Mouse (Mus musculus) adrenal gland, adult (tissue): ENCODE measurements at regions not wholly inside any gene's neighbourhood (a gene's known extent, or its start where the extent isn't known, plus 50 kb on each side); places are given as distances from the start of the nearest gene placed in this dataset.

Experiments
- DNase-seq, 2 experiments: peaks; one replicate each; pipeline ENCODE4 v3.0.0; 2022 to 2023; ENCODE audit warnings: low spot score in 1 of 2; ENCODE audit not compliant: inconsistent age in 2 of 2

DNA sequence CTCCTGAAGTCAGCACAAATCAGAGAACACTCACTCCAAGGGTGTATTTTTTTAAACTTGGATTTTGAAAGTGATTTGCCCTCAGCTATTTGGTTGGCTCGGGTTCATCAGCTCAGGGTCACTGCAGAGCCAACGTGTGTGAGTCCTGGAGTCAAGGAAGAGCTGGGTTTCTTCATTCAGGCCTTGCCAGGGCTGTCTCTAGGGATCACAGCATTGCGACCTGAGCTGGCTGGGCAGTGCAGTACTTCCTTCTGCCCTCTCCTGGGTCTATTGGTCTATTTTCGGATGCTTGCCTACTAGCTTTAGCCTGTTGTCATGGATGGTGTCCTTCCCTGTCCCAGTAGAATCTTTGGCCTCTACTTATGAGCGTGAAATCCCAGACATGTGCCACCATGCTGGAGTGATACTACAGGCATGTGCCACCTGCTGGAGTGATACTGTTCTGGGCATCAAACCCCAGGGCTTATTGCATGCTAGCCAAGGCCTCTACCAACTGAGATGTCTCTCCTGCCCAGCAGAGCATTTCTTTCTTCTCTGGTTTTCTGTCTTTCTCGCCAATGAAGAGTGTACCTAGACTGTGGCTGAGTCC, 211.7 kb upstream of the Rbfox1 start:
- peak; percentile 9 to 71 for DNase-seq

DNA sequence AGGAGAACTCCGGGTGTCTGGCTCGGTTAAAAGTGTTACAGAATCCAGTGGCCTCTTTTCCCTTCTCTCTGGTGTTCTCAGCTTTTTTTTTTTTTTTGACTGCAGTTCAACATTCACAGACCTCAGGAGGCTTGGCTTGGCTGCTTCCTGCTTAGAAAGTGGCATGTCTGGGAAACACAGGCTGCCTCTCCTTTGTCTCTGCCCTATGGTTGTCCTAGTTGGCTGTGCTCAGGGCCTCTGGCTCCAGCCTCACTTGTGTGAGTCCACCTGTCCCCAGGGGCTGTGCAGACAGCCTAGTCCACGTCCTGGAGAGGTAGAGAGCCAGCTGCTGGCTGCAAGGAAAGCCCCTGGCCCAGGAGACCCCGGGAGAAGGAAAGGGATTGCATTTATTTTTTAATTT, 212.3 kb upstream of the Rbfox1 start:
- peak; percentile 4 to 48 for DNase-seq

DNA sequence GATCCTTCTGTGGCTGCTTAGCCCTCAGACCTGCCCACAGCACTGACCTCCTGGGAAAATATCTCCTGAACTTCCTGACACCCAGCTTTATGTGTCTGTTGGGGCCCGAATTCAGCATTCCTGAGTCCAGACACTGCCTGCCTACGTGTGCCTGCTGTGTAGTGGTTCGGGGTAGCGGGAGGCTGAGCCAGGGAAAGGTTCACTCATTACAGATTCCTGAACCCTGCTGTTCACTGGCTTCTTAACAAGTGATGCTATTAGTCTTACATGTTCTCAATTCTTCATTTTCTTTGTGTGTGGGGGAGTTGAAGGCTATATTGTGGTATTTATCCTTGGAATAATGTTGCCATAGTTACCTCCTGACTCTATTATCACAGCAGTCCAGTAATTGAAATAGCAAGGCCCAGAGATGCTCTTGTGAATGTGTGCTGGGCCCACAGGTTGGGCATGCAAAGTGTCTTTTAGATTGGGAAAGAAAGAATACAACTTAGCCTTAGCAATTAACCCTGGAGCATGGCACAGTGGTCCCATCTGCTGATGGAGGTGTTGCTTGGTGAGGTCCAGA, 216.7 kb upstream of the Rbfox1 start:
- no peak for DNase-seq

DNA sequence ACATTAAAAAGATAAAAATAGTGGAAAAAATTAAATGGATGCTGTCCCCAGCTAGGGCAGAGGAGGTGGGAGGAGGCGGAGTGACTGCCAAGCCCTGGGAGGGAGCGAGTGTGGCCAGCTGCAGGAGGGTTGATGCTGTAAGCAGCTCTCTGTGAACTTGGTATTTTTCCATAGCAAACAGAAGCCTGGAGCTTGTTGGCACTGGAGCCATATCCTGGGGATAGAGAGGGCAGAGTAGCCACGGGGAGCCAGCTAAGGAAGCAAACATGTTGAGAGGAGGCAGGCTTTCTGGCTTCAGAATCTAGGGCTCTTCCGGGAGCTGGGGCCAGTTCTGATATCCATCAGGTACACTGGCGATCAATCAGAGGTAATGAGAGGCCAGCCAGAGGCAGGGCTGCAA, 223.2 kb upstream of the Rbfox1 start:
- DNase-seq = peak; percentile 21 to 61

DNA sequence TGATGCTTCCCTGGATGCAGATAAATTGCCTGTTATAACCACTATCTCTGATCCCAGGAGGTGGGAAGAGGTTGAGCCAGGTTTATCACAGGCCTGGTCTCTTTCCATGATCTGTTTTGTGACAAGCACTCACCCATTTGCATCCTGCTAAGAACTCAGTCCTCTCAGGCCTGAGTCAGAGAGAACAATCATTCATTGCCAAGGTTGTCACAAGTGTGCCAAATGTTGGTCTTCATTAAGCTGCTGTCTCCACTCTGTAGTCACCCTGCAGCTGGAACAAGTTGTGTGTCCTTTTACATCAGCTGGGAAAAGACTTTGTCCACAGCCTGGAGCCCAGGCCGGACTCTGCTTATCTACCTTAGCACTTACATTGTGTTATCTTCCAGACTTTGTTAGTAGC, 233.6 kb upstream of the Rbfox1 start:
- peak; percentile 3 to 72 for DNase-seq

DNA sequence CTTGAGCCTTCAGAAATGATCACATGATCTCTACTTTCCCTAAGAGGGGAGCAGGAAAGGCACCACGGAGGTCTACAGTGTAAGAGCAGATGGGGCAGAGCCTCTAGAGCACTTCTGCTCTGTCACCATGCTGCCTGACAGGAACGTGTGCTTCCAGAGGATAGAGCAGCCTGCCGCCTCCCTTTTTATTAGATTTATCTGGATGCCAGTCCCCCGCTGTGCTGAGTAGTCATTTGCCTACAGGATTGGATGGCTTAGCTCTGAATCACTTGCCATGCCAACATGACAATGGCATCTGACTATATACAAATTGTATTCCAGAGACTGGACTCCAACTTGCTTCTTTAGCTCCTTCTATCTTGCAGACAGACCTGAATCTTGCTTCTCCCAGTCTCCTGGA, 234.2 kb upstream of the Rbfox1 start:
- DNase-seq = no peak

DNA sequence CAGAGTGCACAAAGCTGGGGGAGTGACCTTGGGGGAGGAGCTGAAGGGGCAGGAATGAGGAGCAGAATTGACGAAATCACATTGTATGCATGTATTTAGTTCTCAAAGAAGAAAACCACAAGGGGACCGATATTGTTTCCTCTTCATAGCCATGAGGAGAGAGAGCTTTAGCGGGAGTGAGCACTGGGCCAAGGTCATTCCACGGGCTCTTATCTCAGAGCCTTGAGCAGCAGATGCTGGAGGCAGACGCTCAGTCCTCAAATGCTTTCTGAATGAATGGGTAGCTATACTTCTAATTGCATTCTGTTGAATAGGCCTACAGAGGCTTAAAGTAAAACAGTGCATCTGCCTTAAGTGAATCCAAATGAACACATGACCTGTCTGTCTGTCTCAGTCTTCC, 245.2 kb upstream of the Rbfox1 start:
- peak; percentile 32 to 69 for DNase-seq

DNA sequence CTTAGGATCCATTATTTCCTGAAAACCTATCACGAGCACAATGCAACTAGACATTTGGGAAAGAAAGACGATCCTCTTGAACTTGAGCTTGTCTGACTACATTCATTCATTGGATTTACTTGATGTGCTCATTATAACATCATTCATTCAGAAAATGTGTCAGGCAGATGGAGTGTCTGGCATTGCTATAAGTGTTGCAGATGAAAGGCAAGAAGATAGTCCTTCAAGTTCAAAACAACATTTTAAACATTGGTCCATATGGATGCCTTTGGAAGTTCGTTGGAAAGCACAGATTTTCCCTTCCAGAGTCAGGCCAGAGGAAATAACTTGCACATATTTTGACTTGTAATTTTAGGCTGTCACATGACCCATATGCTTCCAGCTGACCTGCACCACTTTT, 255.2 kb upstream of the Rbfox1 start:
- no peak for DNase-seq

DNA sequence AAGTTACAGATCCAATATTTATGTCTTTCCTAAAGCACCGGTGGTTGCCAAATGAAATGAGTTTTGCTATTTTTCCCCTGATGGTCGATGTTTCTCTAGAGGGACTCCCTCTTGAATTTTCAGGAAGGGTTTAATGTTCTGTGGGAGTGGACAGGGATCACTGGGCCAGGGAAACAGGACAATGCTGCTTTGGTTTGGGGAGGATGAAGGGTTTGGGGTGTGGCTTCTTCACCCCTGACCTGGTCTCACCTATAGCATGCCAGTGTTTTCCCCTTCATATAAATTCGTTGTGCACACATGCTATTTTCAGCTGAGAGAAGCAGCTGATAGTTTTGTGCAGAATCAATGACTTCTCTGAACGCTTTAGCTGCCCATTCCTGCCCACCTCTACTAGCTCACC, 257.2 kb upstream of the Rbfox1 start:
- DNase-seq = no peak

DNA sequence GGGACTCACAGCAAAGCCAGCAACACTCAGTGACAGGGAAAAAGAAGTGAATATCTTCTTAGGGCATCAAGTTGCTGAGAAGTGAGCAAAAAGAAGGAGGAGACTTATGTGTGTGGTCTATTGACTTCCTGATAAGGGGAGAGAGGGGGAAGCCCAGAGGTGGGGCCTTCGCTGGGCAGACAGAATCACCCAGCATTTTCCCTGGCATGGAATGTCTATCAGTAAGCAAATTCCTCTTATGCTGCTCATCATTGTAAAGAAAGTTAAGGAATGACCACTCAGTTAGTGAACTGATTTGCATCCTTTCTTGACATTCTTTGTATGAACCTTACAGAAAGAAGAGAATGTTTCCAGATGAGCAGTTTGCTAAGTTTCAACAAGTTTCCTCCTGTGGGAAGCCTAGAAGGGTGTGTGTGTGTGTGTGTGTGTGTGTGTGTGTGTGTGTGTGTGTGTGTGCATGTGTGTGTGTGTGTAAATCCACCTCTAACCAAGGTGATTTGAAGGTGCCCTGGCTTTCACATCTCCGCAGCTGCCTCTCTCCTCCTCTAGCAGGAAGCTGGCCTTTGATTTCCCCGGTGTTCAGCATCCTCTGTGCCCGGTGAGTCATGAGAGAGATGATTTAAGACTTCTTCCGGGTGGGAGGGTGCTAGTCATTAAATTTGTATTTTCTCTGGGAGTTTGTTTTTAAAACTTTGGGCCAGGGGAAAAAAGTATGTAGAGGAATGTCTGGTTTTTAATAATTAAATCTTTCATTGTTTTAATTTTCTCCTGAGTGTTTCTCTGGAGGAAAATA, 257.8 kb upstream of the Rbfox1 start:
- no peak for DNase-seq

DNA sequence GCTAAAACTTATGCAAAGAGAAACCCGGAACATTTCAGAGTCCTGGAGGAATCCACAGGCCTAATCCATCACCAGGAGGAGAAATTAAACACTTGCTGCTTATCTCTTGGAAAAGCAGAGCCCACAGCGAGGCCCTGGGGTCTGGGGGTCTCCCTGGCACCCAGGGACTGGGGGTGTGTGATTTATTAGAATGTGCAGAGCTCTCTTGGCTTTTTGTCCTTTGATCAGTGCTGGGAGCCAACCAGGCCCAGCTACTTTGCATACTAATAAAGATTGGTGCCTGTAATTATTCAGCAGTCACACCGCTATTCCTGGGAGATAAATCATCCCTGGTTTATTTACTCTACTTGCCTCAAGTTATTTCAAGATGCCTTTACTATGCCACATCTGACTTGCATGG, 260.0 kb upstream of the Rbfox1 start:
- no peak for DNase-seq

DNA sequence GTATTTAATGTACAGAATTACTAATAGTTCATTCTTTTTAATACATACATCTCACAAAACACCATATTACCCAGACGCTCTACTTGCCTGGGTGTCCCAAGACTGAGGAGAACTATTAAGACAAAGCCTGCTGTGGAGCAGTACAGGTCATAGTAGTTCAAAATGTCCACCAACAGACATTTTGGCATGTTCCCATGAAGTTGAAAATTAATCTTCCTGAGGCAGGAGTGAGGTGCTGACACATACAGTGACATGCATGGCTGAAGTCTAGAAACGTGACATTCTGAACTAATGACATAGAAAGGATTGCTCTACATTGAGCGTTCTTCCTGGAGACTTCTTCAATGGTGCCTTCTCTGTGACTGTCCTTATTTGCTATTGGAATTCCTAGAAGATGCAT, 264.6 kb upstream of the Rbfox1 start:
- DNase-seq = no peak

DNA sequence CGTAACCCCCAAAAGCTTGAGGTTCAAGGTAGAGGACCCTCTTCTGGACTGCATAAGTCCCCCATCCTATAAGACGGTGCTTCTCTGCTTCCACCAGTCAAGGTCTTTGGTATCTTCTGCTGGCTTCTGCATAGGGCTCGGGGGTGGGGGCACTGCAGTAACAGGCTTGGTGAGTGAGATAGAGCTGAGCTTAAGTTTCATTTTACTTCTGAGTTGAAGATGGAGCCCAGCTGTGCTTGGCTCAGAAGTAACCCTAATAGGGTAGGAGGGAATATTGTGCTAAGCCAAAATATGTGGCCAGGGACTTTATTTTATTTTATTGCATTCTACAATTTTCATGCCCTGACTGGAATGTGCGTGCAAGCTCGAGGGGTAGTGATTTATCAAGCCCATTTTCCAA, 268.8 kb upstream of the Rbfox1 start:
- no peak for DNase-seq

DNA sequence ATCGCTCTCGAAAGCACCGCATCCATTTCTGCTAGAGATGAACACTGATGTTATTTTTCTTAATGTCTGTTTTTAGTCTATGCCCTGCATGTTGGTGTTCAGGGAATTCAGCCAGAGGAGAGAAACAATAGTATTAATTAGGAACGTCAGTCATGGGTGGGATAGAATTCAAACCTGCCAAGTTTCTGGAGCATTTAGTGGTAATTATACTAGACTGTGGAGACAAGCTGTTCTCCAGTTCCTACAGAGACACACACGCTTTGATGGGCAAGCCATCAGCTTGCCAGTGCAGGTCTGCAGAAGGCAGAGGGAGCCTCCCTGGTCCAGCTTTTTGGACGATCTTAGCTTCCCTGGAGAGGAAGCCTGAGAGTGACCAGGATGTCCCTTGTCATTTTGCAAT, 289.8 kb upstream of the Rbfox1 start:
- no peak for DNase-seq

DNA sequence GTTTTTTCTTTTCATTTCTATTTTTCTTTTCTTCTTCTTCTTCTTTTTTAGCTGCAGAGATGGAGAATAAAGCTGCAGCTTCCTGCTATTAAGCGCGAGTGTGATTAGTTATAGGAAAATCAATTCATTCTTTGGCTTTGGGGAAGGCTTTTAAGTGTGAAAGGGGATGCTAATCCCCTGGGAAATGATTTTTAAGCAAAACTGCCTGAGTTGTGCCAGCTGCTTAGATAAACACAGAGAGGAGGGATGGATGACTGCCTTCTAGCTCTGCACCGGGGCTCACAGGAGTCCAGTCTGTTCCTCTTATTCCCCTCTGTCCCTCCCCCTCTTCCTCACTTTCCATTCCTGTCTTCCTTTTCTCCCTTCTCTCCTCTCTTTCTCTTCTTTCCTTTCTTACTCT, 306.8 kb upstream of the Rbfox1 start:
- DNase-seq = no peak

DNA sequence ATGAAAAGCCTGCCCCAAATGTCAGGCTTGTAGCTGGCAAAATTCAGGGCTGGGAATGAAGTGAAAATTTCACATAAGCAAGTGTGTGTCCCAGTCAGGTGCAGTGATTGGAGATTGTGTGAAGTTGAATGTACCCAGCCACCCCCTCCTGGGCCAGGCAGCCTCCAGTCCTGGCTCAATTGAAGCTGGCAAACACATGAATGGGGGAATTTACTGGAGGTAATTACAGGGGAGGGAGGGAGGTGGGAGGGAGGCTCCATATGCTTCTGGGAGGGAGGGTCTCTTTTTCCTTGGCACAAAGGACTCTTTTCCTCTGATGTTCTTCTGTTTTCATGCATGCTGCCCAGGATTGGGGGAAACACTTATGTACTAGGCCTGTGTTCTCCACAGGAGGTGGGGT, 312.4 kb upstream of the Rbfox1 start:
- DNase-seq = no peak

DNA sequence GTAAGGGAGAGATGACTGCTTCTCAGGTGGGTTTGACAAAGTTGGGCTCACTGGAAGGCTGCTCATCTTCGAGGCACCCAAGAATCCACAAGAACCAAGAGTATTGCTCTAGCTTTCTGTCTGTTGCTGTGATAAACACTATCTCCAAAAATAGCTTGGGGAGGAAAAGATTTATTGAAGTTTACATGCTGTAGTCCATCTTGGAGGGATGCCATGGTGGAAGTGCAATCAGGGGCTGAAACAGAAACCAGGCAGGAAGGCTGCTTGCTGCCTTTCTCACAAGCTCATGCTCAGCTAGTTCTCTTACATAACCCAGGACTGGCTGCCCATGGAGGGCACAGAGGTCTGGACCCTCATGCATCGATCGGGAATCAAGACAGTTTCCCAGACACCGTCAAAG, 314.5 kb upstream of the Rbfox1 start:
- peak in 1 of 2 experiments; percentile 47 for DNase-seq

DNA sequence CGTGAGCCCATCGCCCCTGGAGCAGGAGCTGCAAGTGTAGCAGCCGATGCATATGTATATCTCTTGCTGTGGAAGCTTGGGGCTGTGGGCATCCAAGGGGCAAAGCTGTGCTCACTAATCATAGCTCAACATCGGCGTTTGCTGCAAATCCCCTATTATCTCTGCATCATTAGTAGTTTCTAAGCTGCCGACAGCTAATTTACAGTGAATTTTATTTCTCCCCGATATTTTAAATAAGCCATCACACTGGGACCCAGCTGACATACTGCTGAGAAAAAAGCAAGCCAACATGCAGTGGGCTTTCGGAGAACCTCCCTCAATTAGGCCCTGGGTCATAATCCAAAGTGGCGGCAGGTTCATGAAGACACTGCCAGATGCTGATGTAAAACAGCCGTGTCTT, 313.3 kb upstream of the Eef2kmt start:
- DNase-seq = no peak

DNA sequence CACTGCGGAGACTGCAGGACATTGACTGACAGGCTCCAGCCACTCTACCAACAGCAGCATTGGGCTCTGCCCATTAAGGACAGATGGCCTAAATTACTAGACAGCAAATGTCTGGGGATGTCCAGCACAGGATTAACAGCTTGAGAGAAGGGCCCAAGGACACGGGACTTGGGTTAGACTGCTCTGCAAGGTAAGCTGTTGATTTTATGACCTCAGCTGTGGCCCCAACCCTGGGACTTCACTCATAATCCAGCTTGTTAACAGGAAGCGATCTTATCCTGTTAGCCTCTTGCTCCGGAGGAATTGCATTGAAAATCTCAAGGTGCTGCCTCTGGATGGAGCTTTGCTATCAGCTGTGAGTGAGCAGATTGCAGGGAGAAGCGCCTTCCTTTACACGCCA, 293.2 kb upstream of the Eef2kmt start:
- DNase-seq = no peak

DNA sequence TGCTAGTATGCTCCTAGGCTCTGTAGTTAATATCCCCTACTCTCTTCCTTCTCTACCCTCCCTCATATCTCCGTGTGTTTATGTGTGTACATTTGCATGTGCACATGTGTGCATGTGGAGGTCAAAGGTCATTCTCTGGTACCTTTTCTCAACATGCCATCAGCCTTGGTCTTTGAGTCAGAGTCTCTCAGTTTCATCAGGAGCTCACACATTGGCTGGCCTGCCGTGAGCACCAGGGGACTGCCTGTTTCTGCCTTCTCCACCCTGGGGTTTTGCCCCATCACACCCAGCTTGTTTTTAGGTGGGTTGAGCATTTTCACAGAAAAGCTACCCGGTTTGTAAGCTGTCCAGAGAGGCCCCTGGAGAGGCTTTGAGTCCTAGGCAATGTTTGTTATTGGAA, 292.8 kb upstream of the Eef2kmt start:
- no peak for DNase-seq

DNA sequence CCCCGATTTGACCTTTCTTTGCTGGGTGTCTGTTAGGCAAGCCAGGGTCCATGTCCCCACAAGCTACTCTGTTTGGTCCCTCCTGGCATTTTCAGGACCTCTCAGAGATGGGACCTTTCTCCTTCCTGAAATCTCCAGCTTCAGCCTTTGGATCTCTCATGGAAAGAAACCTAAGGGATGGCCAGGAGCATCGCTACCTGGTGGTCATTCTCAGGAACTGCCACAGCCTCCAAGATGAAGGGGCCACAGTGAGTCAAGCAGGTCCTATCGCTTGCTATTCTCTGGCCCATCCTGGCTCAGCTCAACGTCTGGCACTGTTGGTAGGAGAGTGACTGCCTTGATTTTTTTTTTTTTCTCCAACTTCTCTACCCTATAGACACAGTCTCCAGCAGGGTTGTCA, 291.0 kb upstream of the Eef2kmt start:
- no peak for DNase-seq

DNA sequence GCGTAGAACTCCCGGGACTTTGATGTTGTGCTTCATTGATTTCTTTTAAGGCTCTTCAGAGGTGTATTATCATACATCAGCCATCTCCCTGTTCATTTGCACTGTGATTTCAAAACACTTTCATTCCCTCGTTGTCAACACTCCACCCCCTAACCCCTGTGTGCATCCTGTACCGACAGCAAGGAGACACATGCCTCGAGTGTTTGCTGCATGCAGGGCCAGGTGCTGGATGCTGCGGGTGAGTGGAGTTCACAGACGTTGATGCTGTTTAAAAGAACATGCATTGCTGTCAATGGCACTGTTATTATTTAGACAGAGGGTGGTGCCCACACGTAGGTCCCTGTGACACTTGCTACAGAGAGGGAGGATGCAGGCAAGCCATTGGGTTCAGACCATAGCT, 290.0 kb upstream of the Eef2kmt start:
- DNase-seq = no peak

DNA sequence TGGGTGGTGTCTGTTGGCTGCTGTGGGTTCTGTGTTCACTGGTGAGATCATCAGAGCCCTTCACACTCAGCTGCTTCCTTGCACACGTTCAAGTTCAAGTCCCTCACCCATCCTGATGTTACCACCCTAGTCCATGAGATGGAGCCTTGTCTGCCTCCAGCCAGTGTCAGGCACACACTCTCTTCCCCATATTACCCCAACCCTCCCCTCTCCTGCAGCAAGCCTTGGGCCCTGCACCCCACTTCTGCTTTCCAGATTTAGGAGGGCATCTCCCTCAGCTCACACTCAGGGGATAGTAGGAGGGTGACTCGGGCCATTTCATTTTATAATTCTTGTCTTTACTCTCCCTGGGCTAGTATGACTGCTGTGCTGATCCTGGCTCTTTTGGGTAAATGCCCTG, 288.7 kb upstream of the Eef2kmt start:
- no peak for DNase-seq
